Mouse (Mus musculus): Measurements from ENCODE around the gene Ptprg. TPM values are rescaled to one million over a fixed set of nuclear protein-coding genes. Genes with fewer than 3 reads are reported as not detected.

The Ptprg gene
- polyA plus RNA-seq, 1 experiment from 2014 or later, result 47.9 TPM

DNA sequence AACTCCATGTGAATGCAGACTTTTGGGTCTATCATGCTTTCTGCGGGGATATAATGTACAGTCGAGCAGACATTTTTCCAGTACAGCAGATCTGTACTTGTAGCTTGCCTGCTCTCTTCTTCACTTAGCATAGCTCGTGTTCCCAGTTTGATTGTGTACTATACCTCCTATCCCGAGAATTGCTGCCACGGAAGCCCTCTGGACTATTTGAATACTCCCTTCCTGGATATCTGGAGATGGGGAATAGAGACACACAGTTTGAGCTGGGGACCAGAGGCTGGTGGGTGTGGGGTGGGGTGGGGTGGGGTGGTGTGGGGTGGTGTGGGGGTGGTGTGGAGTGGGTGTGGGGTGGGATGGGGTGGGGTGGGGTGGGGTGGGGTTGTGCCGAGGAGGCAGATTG lies 263.9 kb downstream of the Ptprg start:
- no peak overlapping the region for H3K4me3 ChIP-seq
- no peak overlapping the region for H3K9ac ChIP-seq
- H3K27me3 ChIP-seq, result no peaks in the 10 kb centered on the region
- H3K4me1 ChIP-seq, result 0 out of 2 replicates have a peak, but pooled peaks cover 7% of the 10 kb centered on the region
- H3K27ac ChIP-seq, result no peak overlapping the region
- H3K9me3 ChIP-seq, result no peaks in the 10 kb centered on the region
- no peak overlapping the region for H3K4me2 ChIP-seq (replicated peaks)
- H3K36me3 ChIP-seq, result no peaks in the 10 kb centered on the region
- no peak for ATAC-seq (ENCODE audit: insufficient number of reproducible peaks, insufficient read depth, low FRiP score, low TSS enrichment)
- WGBS, result 90% methylated on average over 6 of the region's 6 CpGs

DNA sequence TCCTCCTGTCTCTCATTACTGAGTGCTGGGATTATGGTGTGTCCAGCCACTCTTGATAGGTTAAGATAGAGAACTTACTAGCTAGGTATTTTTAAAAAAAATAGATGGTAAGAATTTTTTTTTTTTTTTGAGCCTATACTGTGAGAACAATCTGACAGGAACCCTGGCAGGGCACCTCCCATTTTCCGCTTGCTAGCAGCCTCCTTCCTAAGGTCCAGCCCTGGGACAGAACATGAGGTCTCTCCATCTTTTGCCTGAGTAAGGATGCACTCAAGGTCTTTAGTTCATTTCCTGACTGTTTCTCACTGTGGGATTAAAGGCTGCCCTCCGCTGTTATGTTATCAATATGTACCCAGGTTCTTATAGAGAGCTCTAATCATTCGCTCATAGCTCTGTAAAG lies 264.7 kb downstream of the Ptprg start:
- no peak for ATAC-seq (ENCODE audit: insufficient number of reproducible peaks, insufficient read depth, low FRiP score, low TSS enrichment)
- Histone ChIP-seq H3K36me3 (no peaks in the 10 kb centered on the region), H3K9me3 (no peaks in the 10 kb centered on the region), H3K4me2 (replicated peaks) (no peak overlapping the region), H3K27ac (no peak overlapping the region), H3K27me3 (no peaks in the 10 kb centered on the region), H3K9ac (no peak overlapping the region), H3K4me1 (peaks cover 10% of the 10 kb centered on the region), H3K4me3 (no peak overlapping the region)
- WGBS, result 91% methylated on average over 3 of the region's 3 CpGs

DNA sequence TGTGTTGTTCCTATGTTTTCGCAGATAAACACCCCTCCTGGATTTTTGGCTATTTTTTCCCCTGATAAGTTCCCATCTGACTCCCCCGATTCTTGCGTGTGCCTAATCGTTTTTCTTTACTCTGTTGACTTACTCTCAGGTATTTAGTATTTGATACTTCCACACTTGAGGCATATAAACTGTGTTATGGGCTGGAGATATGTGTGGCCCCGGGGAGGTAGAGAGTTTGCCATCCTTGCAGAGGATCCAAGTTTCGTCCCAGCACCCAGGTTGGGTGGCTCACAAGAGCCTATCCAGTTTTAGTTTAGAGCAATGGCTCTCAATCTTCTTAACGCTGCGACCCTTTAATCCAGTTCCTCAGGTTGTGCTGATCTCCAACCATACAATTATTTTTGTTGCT lies 265.4 kb downstream of the Ptprg start:
- Histone ChIP-seq H3K4me1 (peaks cover 17% of the 10 kb centered on the region), H3K27ac (no peak overlapping the region), H3K4me3 (no peak overlapping the region), H3K9ac (no peak overlapping the region), H3K9me3 (no peaks in the 10 kb centered on the region), H3K27me3 (no peaks in the 10 kb centered on the region), H3K36me3 (no peaks in the 10 kb centered on the region), H3K4me2 (replicated peaks) (no peak overlapping the region)
- ATAC-seq (ENCODE audit: insufficient number of reproducible peaks, insufficient read depth, low FRiP score, low TSS enrichment), result no peak
- 89% methylated on average over 8 of the region's 8 CpGs for WGBS

- no peak for ATAC-seq (ENCODE audit: insufficient number of reproducible peaks, insufficient read depth, low FRiP score, low TSS enrichment)
These were observed 266.0 kb downstream of the Ptprg start for GRCm38 (mm10) chr14:11819326-11819725.

GRCm38 (mm10) chr14:11822830-11823700 lies 269.7 kb downstream of the Ptprg start:
- H3K4me2 ChIP-seq (replicated peaks), result no peak overlapping the region
- no peak for ATAC-seq (ENCODE audit: insufficient number of reproducible peaks, insufficient read depth, low FRiP score, low TSS enrichment)
- no peak overlapping the region for H3K4me3 ChIP-seq
- no peaks in the 10 kb centered on the region for H3K9me3 ChIP-seq
- WGBS, result 40% methylated on average over 7 of the region's 7 CpGs
- H3K4me1 ChIP-seq, result peaks cover 30% of the 10 kb centered on the region
- H3K36me3 ChIP-seq, result no peaks in the 10 kb centered on the region
- 0 out of 2 replicates have a peak overlapping the region, but pooled peaks have one; percentile 11 for H3K27ac ChIP-seq
- no peak overlapping the region; the same call in 1 of the 2 replicates for H3K9ac ChIP-seq
- H3K27me3 ChIP-seq, result no peaks in the 10 kb centered on the region

More at GRCm38 (mm10) chr14:11819326-11819725, 266.0 kb downstream of the Ptprg start:
- Histone ChIP-seq H3K4me1 (peaks cover 21% of the 10 kb centered on the region), H3K4me2 (replicated peaks) (no peak overlapping the region), H3K36me3 (no peaks in the 10 kb centered on the region), H3K9ac (no peak overlapping the region), H3K4me3 (no peak overlapping the region), H3K9me3 (no peaks in the 10 kb centered on the region), H3K27ac (no peak overlapping the region), H3K27me3 (no peaks in the 10 kb centered on the region)
- 90% methylated on average over 2 of the region's 2 CpGs for WGBS

- Histone ChIP-seq H3K4me2 (replicated peaks) (no peak overlapping the region), H3K27ac (no peak overlapping the region), H3K9ac (no peak overlapping the region), H3K4me3 (no peak overlapping the region), H3K27me3 (no peaks in the 10 kb centered on the region), H3K4me1 (peaks cover 31% of the 10 kb centered on the region), H3K36me3 (no peaks in the 10 kb centered on the region), H3K9me3 (no peaks in the 10 kb centered on the region)
- WGBS, result 74% methylated on average over 6 of the region's 6 CpGs
- ATAC-seq (ENCODE audit: insufficient number of reproducible peaks, insufficient read depth, low FRiP score, low TSS enrichment), result no peak
These were observed 270.4 kb downstream of the Ptprg start for GRCm38 (mm10) chr14:11823701-11824095.

GRCm38 (mm10) chr14:11824915-11825314 lies 271.6 kb downstream of the Ptprg start:
- Histone ChIP-seq H3K4me1 (peaks cover 31% of the 10 kb centered on the region), H3K4me2 (replicated peaks) (no peak overlapping the region), H3K27ac (no peak overlapping the region), H3K36me3 (no peaks in the 10 kb centered on the region), H3K9me3 (no peaks in the 10 kb centered on the region), H3K9ac (no peak overlapping the region), H3K27me3 (no peaks in the 10 kb centered on the region), H3K4me3 (no peak overlapping the region)
- ATAC-seq (ENCODE audit: insufficient number of reproducible peaks, insufficient read depth, low FRiP score, low TSS enrichment), result 0 out of 2 replicates have a peak, but pooled peaks have one; percentile 52
- WGBS, result 69% methylated on average over 8 of the region's 8 CpGs

DNA sequence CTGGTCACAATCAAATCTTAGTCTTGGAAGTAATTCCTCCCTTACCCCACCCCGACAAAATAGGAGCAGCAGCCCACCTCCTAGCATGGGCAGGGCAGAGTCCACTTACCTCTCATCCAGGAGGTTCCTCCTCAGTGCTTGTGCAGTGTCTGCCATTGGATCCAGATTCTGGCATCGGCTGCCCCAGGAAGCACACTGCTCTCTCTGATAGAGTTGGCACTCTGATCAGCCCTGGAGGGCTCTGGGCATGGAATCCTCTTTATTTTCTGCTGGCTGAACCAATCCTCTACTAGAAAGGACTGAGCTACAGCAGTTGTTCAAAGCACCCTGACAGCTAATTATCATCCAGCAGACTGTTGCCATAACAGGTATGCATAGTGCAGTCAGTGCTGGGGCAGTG lies 272.2 kb downstream of the Ptprg start:
- no peak for ATAC-seq (ENCODE audit: insufficient number of reproducible peaks, insufficient read depth, low FRiP score, low TSS enrichment)
- Histone ChIP-seq H3K36me3 (no peaks in the 10 kb centered on the region), H3K4me3 (no peak overlapping the region), H3K4me2 (replicated peaks) (no peak overlapping the region), H3K27ac (no peak overlapping the region), H3K9me3 (no peaks in the 10 kb centered on the region), H3K9ac (no peak overlapping the region), H3K4me1 (peaks cover 28% of the 10 kb centered on the region), H3K27me3 (no peaks in the 10 kb centered on the region)
- 76% methylated on average over 2 of the region's 2 CpGs for WGBS

DNA sequence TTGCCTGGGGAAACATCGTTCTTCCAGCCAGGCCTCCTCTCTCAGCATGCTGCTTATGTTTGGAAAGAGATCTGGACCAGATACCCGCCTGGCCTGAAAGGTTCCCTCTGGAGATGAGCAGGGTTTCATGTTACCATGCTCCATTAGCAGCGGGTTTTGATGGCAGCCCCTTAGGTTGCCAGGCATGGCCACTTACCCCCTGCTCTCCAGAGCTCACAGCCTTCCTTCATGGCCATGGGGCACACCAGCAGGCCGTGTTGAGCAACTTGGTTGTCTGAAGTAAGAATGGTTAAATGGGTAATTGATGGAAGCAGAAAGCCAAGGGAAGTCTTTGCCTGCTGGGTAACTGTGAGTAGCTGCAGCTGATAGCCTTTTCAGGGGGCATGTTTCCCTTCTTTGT lies 274.8 kb downstream of the Ptprg start:
- H3K9me3 ChIP-seq, result no peaks in the 10 kb centered on the region
- no peaks in the 10 kb centered on the region for H3K27me3 ChIP-seq
- WGBS, result 18% methylated on average over 4 of the region's 4 CpGs
- peaks cover 21% of the 10 kb centered on the region for H3K4me1 ChIP-seq
- no peak overlapping the region for H3K4me3 ChIP-seq
- H3K36me3 ChIP-seq, result no peaks in the 10 kb centered on the region
- H3K27ac ChIP-seq, result no peak overlapping the region
- H3K4me2 ChIP-seq (replicated peaks), result no peak overlapping the region
- no peak for ATAC-seq (ENCODE audit: insufficient number of reproducible peaks, insufficient read depth, low FRiP score, low TSS enrichment)
- H3K9ac ChIP-seq, result no peak overlapping the region

DNA sequence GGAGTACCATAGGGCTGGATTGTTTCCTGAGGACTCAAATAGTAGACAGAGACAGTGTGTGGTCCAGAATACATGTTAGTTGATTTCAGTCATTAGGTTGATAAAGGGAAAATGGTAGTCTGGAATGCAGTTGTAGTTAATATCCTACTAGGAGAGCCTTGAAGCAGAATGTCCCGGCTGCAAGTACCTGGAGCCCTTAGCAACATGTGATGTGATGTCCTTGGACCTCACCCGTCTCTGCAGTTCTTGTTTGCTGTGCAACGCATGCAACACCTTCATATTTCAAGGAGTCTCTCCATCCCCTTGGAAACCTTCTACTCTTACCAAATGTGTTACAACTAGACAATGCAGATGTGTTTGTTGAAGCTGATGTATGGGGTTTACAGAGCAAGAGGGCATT lies 280.3 kb downstream of the Ptprg start:
- Histone ChIP-seq H3K9ac (no peak overlapping the region), H3K4me2 (replicated peaks) (no peak overlapping the region), H3K27ac (no peak overlapping the region), H3K36me3 (no peaks in the 10 kb centered on the region), H3K4me1 (no peaks in the 10 kb centered on the region), H3K4me3 (no peak overlapping the region), H3K27me3 (no peaks in the 10 kb centered on the region), H3K9me3 (no peaks in the 10 kb centered on the region)
- no peak for ATAC-seq (ENCODE audit: insufficient number of reproducible peaks, insufficient read depth, low FRiP score, low TSS enrichment)
- WGBS, result 91% methylated on average over 3 of the region's 3 CpGs

GRCm38 (mm10) chr14:11835706-11836445 lies 282.5 kb downstream of the Ptprg start:
- Histone ChIP-seq H3K27ac (no peak overlapping the region), H3K9ac (no peak overlapping the region), H3K36me3 (no peaks in the 10 kb centered on the region), H3K4me2 (replicated peaks) (no peak overlapping the region), H3K4me3 (no peak overlapping the region), H3K27me3 (no peaks in the 10 kb centered on the region), H3K4me1 (no peaks in the 10 kb centered on the region), H3K9me3 (no peaks in the 10 kb centered on the region)
- ATAC-seq (ENCODE audit: insufficient number of reproducible peaks, insufficient read depth, low FRiP score, low TSS enrichment), result no peak
- WGBS, result 74% methylated on average over 12 of the region's 12 CpGs

GRCm38 (mm10) chr14:11837714-11838113 lies 284.4 kb downstream of the Ptprg start:
- no peaks in the 10 kb centered on the region for H3K4me1 ChIP-seq
- no peaks in the 10 kb centered on the region for H3K36me3 ChIP-seq
- H3K27me3 ChIP-seq, result no peaks in the 10 kb centered on the region
- WGBS, result 76% methylated on average over 1 of the region's 1 CpGs
- H3K9ac ChIP-seq, result no peak overlapping the region
- no peak overlapping the region for H3K4me2 ChIP-seq (replicated peaks)
- no peak overlapping the region for H3K4me3 ChIP-seq
- ATAC-seq (ENCODE audit: insufficient number of reproducible peaks, insufficient read depth, low FRiP score, low TSS enrichment), result no peak
- H3K9me3 ChIP-seq, result no peaks in the 10 kb centered on the region
- H3K27ac ChIP-seq, result no peak overlapping the region
